11 mouse cellular contexts compared by ENCODE assay signal in the genomic region with DNA sequence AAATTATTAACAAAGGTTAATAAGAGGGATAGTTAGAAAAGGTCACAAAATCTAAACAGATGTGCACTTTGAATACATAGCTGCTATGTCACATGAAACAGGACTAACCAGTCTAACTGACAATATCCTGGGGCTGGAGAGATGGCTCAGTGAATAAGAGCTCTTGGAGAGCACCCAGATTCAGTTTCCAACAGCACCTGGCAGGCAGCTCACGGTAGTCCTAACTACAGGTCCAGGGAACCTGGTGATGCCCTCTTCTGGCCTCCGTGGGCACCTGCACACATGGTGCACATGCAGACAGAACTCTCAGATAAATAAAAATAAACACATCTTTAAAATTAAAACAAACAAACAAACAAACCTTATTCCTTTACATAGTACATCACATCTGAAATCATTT. TPM values are rescaled to one million over a fixed set of nuclear protein-coding genes. Genes with fewer than 3 reads are reported as not detected.
DNase-seq lines count a peak whose midpoint lies in the region; ATAC-seq and TF ChIP-seq lines count a peak whose summit lies in the region.
"Had no signal": no experiment of that assay in that cellular context is flagged by ENCODE, and none has a peak within 500 bp of the region (broad histone marks: within the 10 kb centered on the region; RNA-seq: fewer than 3 reads in every experiment).

No protein-coding gene starts in this region.

- H3K9me3 ChIP-seq in embryonic facial prominence, embryonic 14.5 days (ENCODE audit: control insufficient read depth, low read length) = no peaks in the 10 kb centered on the region
- no peaks in the 10 kb centered on the region for H3K9me3 ChIP-seq in embryonic facial prominence, embryonic 10.5 days
- H3K9me3 ChIP-seq in MEL (replicated peaks; ENCODE audit: insufficient read depth, low read length) = no peaks in the 10 kb centered on the region
- no peaks in the 10 kb centered on the region for H3K9me3 ChIP-seq in liver, embryonic 15.5 days (replicated peaks)
- no peaks in the 10 kb centered on the region for H3K9me3 ChIP-seq in midbrain, embryonic 10.5 days (replicated peaks)
- H3K9me3 ChIP-seq: heart, embryonic 15.5 days had no signal

- H3K4me2 ChIP-seq in embryonic facial prominence, embryonic 14.5 days (ENCODE audit: low read depth, low read length) = no peak overlapping the region
- no peak overlapping the region for H3K4me2 ChIP-seq in liver, embryonic 15.5 days
- H3K4me2 ChIP-seq: heart, embryonic 15.5 days had no signal

- intact Hi-C loops in left cerebral cortex, adult 2 months (cut with DNase I) = loop anchor here (5.0 kb wide), 1 partner anchor 177 kb away; no protein-coding TSS in a partner anchor

- DNase-seq in embryonic facial prominence, embryonic 14.5 days (ENCODE audit: low spot score) = peak; percentile 35
- no peak for DNase-seq in embryonic facial prominence, embryonic 10.5 days (ENCODE audit: low spot score)
- no peak for DNase-seq in left cerebral cortex, adult 2 months (ENCODE audit: extremely low spot score in 1 of 2, low spot score in 2 of 2)
- DNase-seq in left cerebral cortex, adult 11 months (ENCODE audit: low spot score) = no peak
- DNase-seq in MEL (ENCODE audit: low read depth, low spot score) = no peak
- DNase-seq in Muller cell, postnatal 12 days (ENCODE audit: inconsistent ontology term) = no peak
- DNase-seq in midbrain, embryonic 10.5 days (ENCODE audit: low spot score) = no peak
- DNase-seq: adrenal gland, adult 8-10 months; kidney, adult 8-10 months had no signal

- H3K36me3 ChIP-seq in embryonic facial prominence, embryonic 14.5 days (ENCODE audit: control insufficient read depth, insufficient read depth, low read length) = peaks cover 28% of the 10 kb centered on the region
- peaks cover 42% of the 10 kb centered on the region for H3K36me3 ChIP-seq in embryonic facial prominence, embryonic 10.5 days (replicated peaks)
- peaks cover 20 to 49% of the 10 kb centered on the region in 2 experiments for H3K36me3 ChIP-seq in MEL (ENCODE audit: control insufficient read depth in 1 of 2, insufficient read depth in 2 of 2, low read length in 2 of 2)
- peaks cover 41% of the 10 kb centered on the region for H3K36me3 ChIP-seq in liver, embryonic 15.5 days (replicated peaks)
- peaks cover 37% of the 10 kb centered on the region for H3K36me3 ChIP-seq in midbrain, embryonic 10.5 days

- no peak for TF ChIP-seq EP300 in MEL (IDR thresholded peaks at IDR 0.05; ENCODE audit: low read depth in 1 of 2, low read length in 2 of 2)

- H3K27me3 ChIP-seq in embryonic facial prominence, embryonic 14.5 days (replicated peaks; ENCODE audit: control insufficient read depth, insufficient read depth, low read length) = no peaks in the 10 kb centered on the region
- H3K27me3 ChIP-seq in embryonic facial prominence, embryonic 10.5 days (replicated peaks; ENCODE audit: low read depth, poor library complexity, severe bottlenecking) = no peaks in the 10 kb centered on the region
- no peaks in the 10 kb centered on the region for H3K27me3 ChIP-seq in MEL (ENCODE audit: control insufficient read depth in 1 of 2, insufficient read depth in 2 of 2, low read length in 2 of 2)
- no peaks in the 10 kb centered on the region for H3K27me3 ChIP-seq in liver, embryonic 15.5 days
- no peaks in the 10 kb centered on the region for H3K27me3 ChIP-seq in midbrain, embryonic 10.5 days (ENCODE audit: low read depth, poor library complexity, severe bottlenecking)
- H3K27me3 ChIP-seq: heart, embryonic 15.5 days had no signal

- ATAC-seq in embryonic facial prominence, embryonic 14.5 days (ENCODE audit: low read depth) = no peak
- no peak for ATAC-seq in liver, embryonic 15.5 days (ENCODE audit: insufficient read depth)

- no peak for TF ChIP-seq POLR2A in MEL (IDR thresholded peaks at IDR 0.05; ENCODE audit: control insufficient read depth in 1 of 2, insufficient read depth in 1 of 2, low read depth in 1 of 2, low read length in 2 of 2, poor library complexity in 1 of 2)

- TF ChIP-seq RAD21 in MEL (IDR thresholded peaks at IDR 0.05; ENCODE audit: low read depth, low read length) = no peak

- peak; percentile 8 for TF ChIP-seq CTCF in left cerebral cortex, adult 2 months (IDR thresholded peaks at IDR 0.05)
- TF ChIP-seq CTCF in MEL (IDR thresholded peaks at IDR 0.05 in 2 of 3, conservative IDR thresholded peaks at IDR 0.05 in 1 of 3; ENCODE audit: control insufficient read depth in 1 of 3, insufficient read depth in 1 of 3, low read depth in 2 of 3, low read length in 3 of 3, poor library complexity in 1 of 3, severe bottlenecking in 1 of 3) = peak; percentile 28 to 57 (median 33); a peak in 5 of 6 replicates

- whole genome bisulfite sequencing in embryonic facial prominence, embryonic 14.5 days = 77% methylated on average over 2 of the region's 2 CpGs
- 85% methylated on average over 2 of the region's 2 CpGs for WGBS in embryonic facial prominence, embryonic 10.5 days
- WGBS in liver, embryonic 15.5 days (ENCODE audit: insufficient replicate concordance) = 72% methylated on average over 2 of the region's 2 CpGs
- WGBS in midbrain, embryonic 10.5 days = 89% methylated on average over 2 of the region's 2 CpGs

- H3K79me2 ChIP-seq in MEL (ENCODE audit: control insufficient read depth, insufficient read depth, low read length, poor library complexity) = peaks cover 70% of the 10 kb centered on the region

- H3K27ac ChIP-seq in embryonic facial prominence, embryonic 14.5 days (replicated peaks; ENCODE audit: low read depth, low read length) = no peak overlapping the region
- no peak overlapping the region for H3K27ac ChIP-seq in embryonic facial prominence, embryonic 10.5 days (replicated peaks)
- no peak overlapping the region for H3K27ac ChIP-seq in left cerebral cortex, adult 2 months
- H3K27ac ChIP-seq in MEL (ENCODE audit: control insufficient read depth, low read depth, low read length) = no peak overlapping the region
- H3K27ac ChIP-seq in liver, embryonic 15.5 days (replicated peaks) = 0 out of 2 replicates have a peak overlapping the region, but pooled peaks have one; percentile 33
- no peak overlapping the region for H3K27ac ChIP-seq in midbrain, embryonic 10.5 days (replicated peaks)
- H3K27ac ChIP-seq: heart, embryonic 15.5 days had no signal

- H3K9ac ChIP-seq in embryonic facial prominence, embryonic 14.5 days (ENCODE audit: low read depth, low read length) = no peak overlapping the region
- H3K9ac ChIP-seq in MEL (ENCODE audit: control insufficient read depth, low read depth, low read length, poor library complexity, severe bottlenecking) = no peak overlapping the region
- no peak overlapping the region for H3K9ac ChIP-seq in liver, embryonic 15.5 days
- H3K9ac ChIP-seq: heart, embryonic 15.5 days had no signal

- no peak overlapping the region for H3K4me3 ChIP-seq in embryonic facial prominence, embryonic 14.5 days (ENCODE audit: low read depth, low read length)
- H3K4me3 ChIP-seq in embryonic facial prominence, embryonic 10.5 days = no peak overlapping the region
- no peak overlapping the region for H3K4me3 ChIP-seq in left cerebral cortex, adult 2 months
- no peak overlapping the region for H3K4me3 ChIP-seq in MEL (ENCODE audit: control insufficient read depth in 1 of 2, insufficient read depth in 1 of 2, low read depth in 2 of 2, low read length in 2 of 2)
- H3K4me3 ChIP-seq in liver, embryonic 15.5 days (replicated peaks) = no peak overlapping the region
- H3K4me3 ChIP-seq in midbrain, embryonic 10.5 days = no peak overlapping the region
- H3K4me3 ChIP-seq: heart, embryonic 15.5 days had no signal

- H3K4me1 ChIP-seq in embryonic facial prominence, embryonic 14.5 days (ENCODE audit: control insufficient read depth, insufficient read depth, low read length) = peaks cover 9% of the 10 kb centered on the region; the same call in 1 of the 2 replicates
- peaks cover 19% of the 10 kb centered on the region for H3K4me1 ChIP-seq in embryonic facial prominence, embryonic 10.5 days
- peaks cover 16 to 22% of the 10 kb centered on the region in 2 experiments for H3K4me1 ChIP-seq in MEL (ENCODE audit: control insufficient read depth in 1 of 2, insufficient read depth in 2 of 2, low read length in 2 of 2)
- peaks cover 59% of the 10 kb centered on the region for H3K4me1 ChIP-seq in liver, embryonic 15.5 days (replicated peaks)
- peaks cover 23% of the 10 kb centered on the region for H3K4me1 ChIP-seq in midbrain, embryonic 10.5 days

TF ChIP-seq in MEL, 35 proteins besides CTCF, POLR2A, EP300 and RAD21:
- TF ChIP-seq SMC3 (IDR thresholded peaks at IDR 0.05; ENCODE audit: low read depth, low read length) = peak; percentile 14; the same call in 1 of the 2 replicates
- TF ChIP-seq MYC (IDR thresholded peaks at IDR 0.05; ENCODE audit: low read depth, low read length) = no peak
- TF ChIP-seq USF1 (IDR thresholded peaks at IDR 0.05; ENCODE audit: low read depth, low read length) = no peak
- no peak for TF ChIP-seq HCFC1 (IDR thresholded peaks at IDR 0.05; ENCODE audit: low read depth, low read length)

RNA-seq across cellular contexts. Expression of a gene that starts 4.0 kb away (rescaled TPM):
- 40.4 and 41.6 TPM in 2 replicates for polyA plus RNA-seq in embryonic facial prominence, embryonic 14.5 days (2014; fragmentation: Nextera tagmentation; extraction: Ambion mirVana)
- 34.1 and 35.1 TPM in 2 replicates for polyA plus RNA-seq in embryonic facial prominence, embryonic 10.5 days (2016; fragmentation: Nextera tagmentation; extraction: Ambion mirVana)
- 10 to 100 TPM; 81.2 to 88.4 TPM for total RNA-seq in left cerebral cortex, adult 2 months (2021)
- 67.3 and 72.0 TPM in 2 replicates for total RNA-seq in MEL (2012; rRNA removed)
- polyA plus RNA-seq in MEL (2012; ENCODE audit: insufficient read depth in 1 of 2, insufficient read length in 2 of 2, low read depth in 1 of 2, low replicate concordance in 2 of 2, missing spikeins in 1 of 2) = 100 to 1,000 TPM in 1 of 2 experiments, 10 to 100 TPM in 1; 55.2 to 248 TPM
- 24.0 and 29.4 TPM in 2 replicates for polyA plus RNA-seq in liver, embryonic 15.5 days (2015; fragmentation: Nextera tagmentation; extraction: Ambion mirVana)
- polyA plus RNA-seq in midbrain, embryonic 10.5 days (2016; fragmentation: Nextera tagmentation; extraction: Ambion mirVana) = 29.1 and 30.4 TPM in 2 replicates
